Mouse (Mus musculus) erythroid progenitor cell, adult 5-6 weeks (primary cell): ENCODE results near the gene Tdpoz2. TPM values are rescaled to one million over a fixed set of nuclear protein-coding genes. Genes with fewer than 3 reads are reported as not detected.
"Not testable (repeated sequence)": the region's sequence is repeated elsewhere in the genome, so short reads cannot be mapped to it uniquely, and the experiment has no call there.

Experiments used
- ATAC-seq: replicated peaks from 2 replicates; pipeline ENCODE4 v1.8.0; 2016; ENCODE audit warnings: moderate number of reproducible peaks, mild to moderate bottlenecking, moderate TSS enrichment, inconsistent platforms; ENCODE audit not compliant: poor library complexity, low FRiP score, severe bottlenecking
- total RNA-seq, 2 experiments: library from RNA; stranded (forward) in 1 of 2; stranded (reverse) in 1 of 2; fragments of 150-400 nt in 1 of 2; fragments of 186-747, 209-891 nt in 1 of 2; gene quantifications; 2 replicates each; pipeline versions ENCODE4 v1.2.3 to v1.2.4; 2015 to 2017; ENCODE audit warnings: low replicate concordance in 2 of 2

The Tdpoz2 gene
- total RNA-seq (2015; ENCODE audit: low replicate concordance) (not detected in 2 replicates), total RNA-seq (2017; ENCODE audit: low replicate concordance) (not detected in 2 replicates)

- no peak for ATAC-seq
Measured at GRCm38 (mm10) chr3:93652586-93652985, at the start of gene Tdpoz2. TSS of gene Tdpoz2 (minus strand) at chr3:93652686.

- not testable (repeated sequence) for ATAC-seq
Measured at GRCm38 (mm10) chr3:93692970-93693369, 40.5 kb upstream of the Tdpoz2 start, which contains the start of gene Gm37596. TSS of gene Gm37596 (minus strand) at chr3:93693070.

- ATAC-seq = not testable (repeated sequence)
Measured at GRCm38 (mm10) chr3:93676210-93676609, 23.7 kb upstream of the Tdpoz2 start, which contains the start of gene Tdpoz1. TSS of gene Tdpoz1 (minus strand) at chr3:93676310.

- not testable (repeated sequence) for ATAC-seq
Measured at GRCm38 (mm10) chr3:93670805-93671503, 18.5 kb upstream of the Tdpoz2 start.

GRCm38 (mm10) chr3:93654260-93654659 is 1.8 kb upstream of the Tdpoz2 start:
- no peak for ATAC-seq

GRCm38 (mm10) chr3:93630917-93631714 is 21.4 kb downstream of the Tdpoz2 start:
- not testable (repeated sequence) for ATAC-seq

GRCm38 (mm10) chr3:93608970-93609369 is 43.5 kb downstream of the Tdpoz2 start:
- not testable (repeated sequence) for ATAC-seq

- ATAC-seq = no peak
Measured at GRCm38 (mm10) chr3:93601903-93602302, 50.6 kb downstream of the Tdpoz2 start.

Other genes starting within 250 kb of the Tdpoz2 start
- not detected in 2 replicates for gene Tchh, start 210.4 kb downstream of the Tdpoz2 start, total RNA-seq (2015; ENCODE audit: low replicate concordance)
- 0.26 TPM in 1 of 2 replicates, not detected in the other for gene Tchh, start 210.4 kb downstream of the Tdpoz2 start, total RNA-seq (2017; ENCODE audit: low replicate concordance)
- gene Tchhl1, start 183.9 kb downstream of the Tdpoz2 start, total RNA-seq (2015; ENCODE audit: low replicate concordance) = not detected in 2 replicates
- gene Tchhl1, start 183.9 kb downstream of the Tdpoz2 start, total RNA-seq (2017; ENCODE audit: low replicate concordance) = not detected in 2 replicates
- gene S100a11, start 132.2 kb downstream of the Tdpoz2 start, total RNA-seq (2015; ENCODE audit: low replicate concordance) = 477 and 485 TPM in 2 replicates
- 7.3 and 30.8 TPM in 2 replicates for gene S100a11, start 132.2 kb downstream of the Tdpoz2 start, total RNA-seq (2017; ENCODE audit: low replicate concordance)
- gene S100a10, start 97.6 kb downstream of the Tdpoz2 start, total RNA-seq (2015; ENCODE audit: low replicate concordance) = 41.1 and 59.5 TPM in 2 replicates
- gene S100a10, start 97.6 kb downstream of the Tdpoz2 start, total RNA-seq (2017; ENCODE audit: low replicate concordance) = 48.9 and 71.8 TPM in 2 replicates
- gene Tdpoz1, start 23.6 kb upstream of the Tdpoz2 start, total RNA-seq (2015; ENCODE audit: low replicate concordance) = not detected in 2 replicates
- not detected in 2 replicates for gene Tdpoz1, start 23.6 kb upstream of the Tdpoz2 start, total RNA-seq (2017; ENCODE audit: low replicate concordance)
- not detected in 2 replicates for gene Gm37596, start 40.4 kb upstream of the Tdpoz2 start, total RNA-seq (2015; ENCODE audit: low replicate concordance)
- gene Gm37596, start 40.4 kb upstream of the Tdpoz2 start, total RNA-seq (2017; ENCODE audit: low replicate concordance) = not detected in 2 replicates
- not detected in 2 replicates for gene Gm5773, start 120.3 kb upstream of the Tdpoz2 start, total RNA-seq (2015; ENCODE audit: low replicate concordance)
- gene Gm5773, start 120.3 kb upstream of the Tdpoz2 start, total RNA-seq (2017; ENCODE audit: low replicate concordance) = not detected in 2 replicates
- not detected in 2 replicates for gene Tdpoz4, start 143.7 kb upstream of the Tdpoz2 start, total RNA-seq (2015; ENCODE audit: low replicate concordance)
- not detected in 2 replicates for gene Tdpoz4, start 143.7 kb upstream of the Tdpoz2 start, total RNA-seq (2017; ENCODE audit: low replicate concordance)
- gene Tdpoz3, start 173.3 kb upstream of the Tdpoz2 start, total RNA-seq (2015; ENCODE audit: low replicate concordance) = not detected in 2 replicates
- not detected in 2 replicates for gene Tdpoz3, start 173.3 kb upstream of the Tdpoz2 start, total RNA-seq (2017; ENCODE audit: low replicate concordance)